Comparison of ENCODE assay signal across 9 mouse cellular contexts in genomic region chr9:106148541-106149398, GRCm38 (mm10). TPM values are rescaled to one million over a fixed set of nuclear protein-coding genes. Genes with fewer than 3 reads are reported as not detected.
DNase-seq lines count a peak whose midpoint lies in the region; ATAC-seq and TF ChIP-seq lines count a peak whose summit lies in the region.
"Had no signal": no experiment of that assay in that cellular context is flagged by ENCODE, and none has a peak within 500 bp of the region (broad histone marks: within the 10 kb centered on the region; RNA-seq: fewer than 3 reads in every experiment).

No protein-coding gene starts in this region.

- no peak for TF ChIP-seq CTCF in layer of hippocampus, adult 2 months (conservative IDR thresholded peaks at IDR 0.05)
- no peak for TF ChIP-seq CTCF in olfactory bulb, adult 2 months (IDR thresholded peaks at IDR 0.05; ENCODE audit: insufficient read depth, low read depth, low read length)

- peak overlapping the region; percentile 62 for H3K4me2 ChIP-seq in embryonic facial prominence, embryonic 15.5 days (replicated peaks)
- peak overlapping the region; percentile 70 for H3K4me2 ChIP-seq in limb, embryonic 14.5 days (replicated peaks; ENCODE audit: low read depth, low read length, severe bottlenecking)

- TF ChIP-seq POLR2A in limb, embryonic 14.5 days (IDR thresholded peaks at IDR 0.05; ENCODE audit: borderline replicate concordance, extremely low read depth, insufficient read depth, insufficient read length), result no peak
- TF ChIP-seq POLR2A in olfactory bulb, adult 2 months (IDR thresholded peaks at IDR 0.05; ENCODE audit: insufficient read depth, low read depth, low read length), result no peak

- H3K9me3 ChIP-seq in embryonic facial prominence, embryonic 15.5 days (replicated peaks), result no peaks in the 10 kb centered on the region
- no peaks in the 10 kb centered on the region for H3K9me3 ChIP-seq in limb, embryonic 14.5 days (ENCODE audit: control insufficient read depth, low read length)

- peaks cover 47% of the 10 kb centered on the region for H3K27me3 ChIP-seq in embryonic facial prominence, embryonic 15.5 days
- peaks cover 39% of the 10 kb centered on the region for H3K27me3 ChIP-seq in limb, embryonic 14.5 days (ENCODE audit: control insufficient read depth, insufficient read depth, low read length)

- no peak overlapping the region for H3K27ac ChIP-seq in layer of hippocampus, adult 2 months
- H3K27ac ChIP-seq in embryonic facial prominence, embryonic 15.5 days (replicated peaks), result no peak overlapping the region
- H3K27ac ChIP-seq in limb, embryonic 14.5 days (replicated peaks; ENCODE audit: low read depth, low read length), result no peak overlapping the region
- H3K27ac ChIP-seq in olfactory bulb, adult 2 months (ENCODE audit: insufficient read depth, low read depth, low read length), result no peak overlapping the region

- WGBS in embryonic facial prominence, embryonic 15.5 days, result 2% methylated on average over 36 of the region's 36 CpGs
- 3% methylated on average over 35 of the region's 36 CpGs for WGBS in limb, embryonic 14.5 days
- whole genome bisulfite sequencing in olfactory bulb, adult 2 months, result 1% methylated on average over 36 of the region's 36 CpGs

- H3K4me3 ChIP-seq in layer of hippocampus, adult 2 months, result peak overlapping the region; percentile 27
- peak overlapping the region; percentile 36 for H3K4me3 ChIP-seq in embryonic facial prominence, embryonic 15.5 days (replicated peaks)
- peak overlapping the region; percentile 40 for H3K4me3 ChIP-seq in limb, embryonic 14.5 days (replicated peaks; ENCODE audit: low read length)
- peak overlapping the region; percentile 4 for H3K4me3 ChIP-seq in olfactory bulb, adult 2 months (ENCODE audit: insufficient read depth, low read depth, low read length)

- H3K9ac ChIP-seq in embryonic facial prominence, embryonic 15.5 days, result 0 out of 2 replicates have a peak overlapping the region, but pooled peaks have one; percentile 6
- peak overlapping the region; percentile 56 for H3K9ac ChIP-seq in limb, embryonic 14.5 days (ENCODE audit: low read depth, low read length, severe bottlenecking)

- peaks cover 24% of the 10 kb centered on the region for H3K4me1 ChIP-seq in embryonic facial prominence, embryonic 15.5 days
- H3K4me1 ChIP-seq in limb, embryonic 14.5 days (ENCODE audit: control insufficient read depth, insufficient read depth, low read length), result peaks cover 5% of the 10 kb centered on the region; the same call in 1 of the 2 replicates
- peaks cover 14% of the 10 kb centered on the region for H3K4me1 ChIP-seq in olfactory bulb, adult 2 months (ENCODE audit: control insufficient read depth, insufficient read depth, low read length)

- DNase-seq in layer of hippocampus, adult 2 months (ENCODE audit: low spot score in 2 of 2), result no peak
- DNase-seq in layer of hippocampus, adult 18-20 months (ENCODE audit: low spot score in 2 of 2), result no peak
- no peak for DNase-seq in limb, embryonic 14.5 days (ENCODE audit: low spot score)
- no peak for DNase-seq in gastrocnemius, postnatal 4 days (ENCODE audit: low spot score in 2 of 2)
- no peak for DNase-seq in thymus, postnatal 4 days
- no peak for DNase-seq in adrenal gland, adult 18-20 months (ENCODE audit: low spot score in 2 of 2)
- DNase-seq: layer of hippocampus, adult 9-11 months had no signal

- no peak for ATAC-seq in embryonic facial prominence, embryonic 15.5 days (ENCODE audit: insufficient number of reproducible peaks, low FRiP score, low TSS enrichment, low read depth)
- peak; percentile 53; the same call in 1 of the 2 replicates for ATAC-seq in limb, embryonic 14.5 days (ENCODE audit: low FRiP score, low read depth)

- no peaks in the 10 kb centered on the region for H3K36me3 ChIP-seq in embryonic facial prominence, embryonic 15.5 days
- no peaks in the 10 kb centered on the region for H3K36me3 ChIP-seq in limb, embryonic 14.5 days (ENCODE audit: control insufficient read depth, insufficient read depth, low read length)

RNA-seq across cellular contexts. Expression of gene Glyctk, which starts 9.2 kb away (rescaled TPM):
- total RNA-seq in layer of hippocampus, adult 2 months (2021), result 1 to 10 TPM; 4.2 TPM
- total RNA-seq in layer of hippocampus, adult 18-20 months (2021), result 1 to 10 TPM; 4.2 to 4.8 TPM
- 2.9 and 3.0 TPM in 2 replicates for polyA plus RNA-seq in embryonic facial prominence, embryonic 15.5 days (2015; fragmentation: Nextera tagmentation; extraction: Ambion mirVana)
- polyA plus RNA-seq in limb, embryonic 14.5 days (2012; rRNA removed), result 3.5 and 4.9 TPM in 2 replicates
- polyA plus RNA-seq in limb, embryonic 14.5 days (2014; fragmentation: Nextera tagmentation; extraction: Ambion mirVana), result 2.5 and 2.6 TPM in 2 replicates
- not detected in 2 replicates for polyA plus RNA-seq in olfactory bulb, adult 2 months (2012; ENCODE audit: insufficient read depth, insufficient read length, low replicate concordance, missing spikeins)
- 1 to 10 TPM; 1.1 to 3.0 TPM for total RNA-seq in gastrocnemius, postnatal 4 days (2021)
- 1 to 10 TPM; 1.9 to 2.7 TPM for total RNA-seq in adrenal gland, adult 18-20 months (2021)

RNA-seq across cellular contexts. Expression of gene Wdr82, which starts 22.0 kb away (rescaled TPM):
- total RNA-seq in layer of hippocampus, adult 2 months (2021), result 100 to 1,000 TPM; 134 TPM
- total RNA-seq in layer of hippocampus, adult 18-20 months (2021), result 100 to 1,000 TPM; 130 to 137 TPM
- polyA plus RNA-seq in embryonic facial prominence, embryonic 15.5 days (2015; fragmentation: Nextera tagmentation; extraction: Ambion mirVana), result 22.3 and 24.2 TPM in 2 replicates
- polyA plus RNA-seq in limb, embryonic 14.5 days (2012; rRNA removed), result 104 and 122 TPM in 2 replicates
- polyA plus RNA-seq in limb, embryonic 14.5 days (2014; fragmentation: Nextera tagmentation; extraction: Ambion mirVana), result 30.2 and 32.5 TPM in 2 replicates
- not detected in 2 replicates for polyA plus RNA-seq in olfactory bulb, adult 2 months (2012; ENCODE audit: insufficient read depth, insufficient read length, low replicate concordance, missing spikeins)
- total RNA-seq in gastrocnemius, postnatal 4 days (2021), result 10 to 100 TPM; 60.3 to 62.5 TPM
- 10 to 100 TPM; 73.7 to 81.6 TPM for total RNA-seq in adrenal gland, adult 18-20 months (2021)

RNA-seq across cellular contexts. Expression of gene Ppm1m, which starts 50.8 kb away (rescaled TPM):
- 10 to 100 TPM; 19.4 to 21.8 TPM for total RNA-seq in layer of hippocampus, adult 2 months (2021)
- 10 to 100 TPM; 18.9 to 19.2 TPM for total RNA-seq in layer of hippocampus, adult 18-20 months (2021)
- polyA plus RNA-seq in embryonic facial prominence, embryonic 15.5 days (2015; fragmentation: Nextera tagmentation; extraction: Ambion mirVana), result 55.8 and 57.1 TPM in 2 replicates
- 87.0 and 93.5 TPM in 2 replicates for polyA plus RNA-seq in limb, embryonic 14.5 days (2012; rRNA removed)
- polyA plus RNA-seq in limb, embryonic 14.5 days (2014; fragmentation: Nextera tagmentation; extraction: Ambion mirVana), result 39.2 and 48.3 TPM in 2 replicates
- polyA plus RNA-seq in olfactory bulb, adult 2 months (2012; ENCODE audit: insufficient read depth, insufficient read length, low replicate concordance, missing spikeins), result not detected in 2 replicates
- total RNA-seq in gastrocnemius, postnatal 4 days (2021), result 10 to 100 TPM; 16.7 to 20.8 TPM
- total RNA-seq in adrenal gland, adult 18-20 months (2021), result 100 to 1,000 TPM; 105 to 110 TPM

RNA-seq across cellular contexts. Expression of gene Col6a4, which starts 52.2 kb away (rescaled TPM):
- 1 to 10 TPM in 1 of 2 experiments, under 1 TPM in 1; 0.76 to 2.1 TPM for total RNA-seq in layer of hippocampus, adult 2 months (2021)
- total RNA-seq in layer of hippocampus, adult 18-20 months (2021), result 1 to 10 TPM; 2.2 to 2.6 TPM
- 0.39 and 0.59 TPM in 2 replicates for polyA plus RNA-seq in embryonic facial prominence, embryonic 15.5 days (2015; fragmentation: Nextera tagmentation; extraction: Ambion mirVana)
- polyA plus RNA-seq in limb, embryonic 14.5 days (2012; rRNA removed), result 0.53 and 0.59 TPM in 2 replicates
- 0.12 and 0.21 TPM in 2 replicates for polyA plus RNA-seq in limb, embryonic 14.5 days (2014; fragmentation: Nextera tagmentation; extraction: Ambion mirVana)
- polyA plus RNA-seq in olfactory bulb, adult 2 months (2012; ENCODE audit: insufficient read depth, insufficient read length, low replicate concordance, missing spikeins), result not detected in 2 replicates
- total RNA-seq in gastrocnemius, postnatal 4 days (2021), result under 1 TPM; 0.20 to 0.49 TPM
- under 1 TPM; 0.10 to 0.30 TPM for total RNA-seq in adrenal gland, adult 18-20 months (2021)

RNA-seq across cellular contexts. Expression of gene Twf2, which starts 54.1 kb away (rescaled TPM):
- 10 to 100 TPM; 52.4 to 58.9 TPM for total RNA-seq in layer of hippocampus, adult 2 months (2021)
- total RNA-seq in layer of hippocampus, adult 18-20 months (2021), result 10 to 100 TPM; 58.4 to 60.6 TPM
- polyA plus RNA-seq in embryonic facial prominence, embryonic 15.5 days (2015; fragmentation: Nextera tagmentation; extraction: Ambion mirVana), result 57.2 and 64.1 TPM in 2 replicates
- polyA plus RNA-seq in limb, embryonic 14.5 days (2012; rRNA removed), result 69.2 and 76.3 TPM in 2 replicates
- polyA plus RNA-seq in limb, embryonic 14.5 days (2014; fragmentation: Nextera tagmentation; extraction: Ambion mirVana), result 62.4 and 65.6 TPM in 2 replicates
- not detected in 2 replicates for polyA plus RNA-seq in olfactory bulb, adult 2 months (2012; ENCODE audit: insufficient read depth, insufficient read length, low replicate concordance, missing spikeins)
- total RNA-seq in gastrocnemius, postnatal 4 days (2021), result 100 to 1,000 TPM in 1 of 2 experiments, 10 to 100 TPM in 1; 92.7 to 105 TPM
- 10 to 100 TPM; 41.1 to 78.7 TPM for total RNA-seq in adrenal gland, adult 18-20 months (2021)

Comparison
In these comparisons a context has a peak if more than half of its experiments do, and no peak if none do; other contexts are left out.
1. RNA of gene Ppm1m, which starts 50.8 kb away (total RNA-seq): 105 to 110 TPM in adrenal gland, adult 18-20 months; 19.4 to 21.8 TPM in layer of hippocampus, adult 2 months, 16.7 to 20.8 TPM in gastrocnemius, postnatal 4 days and 18.9 to 19.2 TPM in layer of hippocampus, adult 18-20 months; every median in the first group is over 4 times any median in the second.
2. Peak in every context shown above with its lines, with median percentiles within 50 percentile points of each other: H3K4me3 ChIP-seq.